Mouse (Mus musculus) kidney, adult 2 months (tissue): ENCODE measurements around the gene Ttpal. TPM values are rescaled to one million over a fixed set of nuclear protein-coding genes. Genes with fewer than 3 reads are reported as not detected.

Experiments
- DNase-seq: peaks from one replicate; pipeline ENCODE4 v3.0.0; 2021
- H3K27ac ChIP-seq: fragments of 200-500 bp; 2 replicates; pipeline ENCODE4 v1.5.1; 2012; ENCODE audit warnings: low read depth, low read length, control low read depth, inconsistent platforms; ENCODE audit not compliant: insufficient read depth
- H3K27me3 ChIP-seq: fragments of 200-500 bp; replicated peaks from 2 replicates; pipeline ENCODE4 v1.6.1; 2012; ENCODE audit warnings: mild to moderate bottlenecking, moderate library complexity, low read length, inconsistent platforms; ENCODE audit not compliant: control insufficient read depth, insufficient read depth
- H3K36me3 ChIP-seq: fragments of 200-500 bp; 2 replicates; pipeline ENCODE4 v1.6.1; 2012; ENCODE audit warnings: mild to moderate bottlenecking, moderate library complexity, low read length, inconsistent platforms; ENCODE audit not compliant: control insufficient read depth, insufficient read depth
- H3K4me1 ChIP-seq: fragments of 200-500 bp; 2 replicates; pipeline ENCODE4 v1.6.1; 2011; ENCODE audit warnings: low read length; ENCODE audit not compliant: control insufficient read depth, insufficient read depth
- H3K4me3 ChIP-seq: fragments of 200-500 bp; 2 replicates; pipeline ENCODE4 v1.5.1; 2011; ENCODE audit warnings: mild to moderate bottlenecking, low read depth, low read length, control low read depth; ENCODE audit not compliant: insufficient read depth
- CTCF ChIP-seq: fragments of 200-500 bp; conservative IDR thresholded peaks from 2 replicates; pipeline ENCODE4 v1.5.1; 2011; ENCODE audit warnings: low read depth, mild to moderate bottlenecking, control low read depth, low read length, moderate library complexity, mixed read lengths; ENCODE audit not compliant: insufficient read depth, insufficient read length
- POLR2A ChIP-seq: fragments of 200-500 bp; IDR thresholded peaks from one replicate; pipeline ENCODE4 v1.6.1; 2011; ENCODE audit warnings: low read depth, low read length, control low read depth
- WGBS: fragments of 180-500 bp; shearing (Covaris S2); methylation state at CpG from one replicate; pipeline ENCODE4 v1.1.7; 2018; 5-methylcytosine and 5-hydroxymethylcytosine counted together
- polyA plus RNA-seq: library from polyadenylated mRNA; depleted of rRNA; stranded (reverse); fragments of >200 nt; gene quantifications from 2 replicates; pipeline ENCODE4 v1.2.3, GENCODE M21; 2012

Ttpal gene
- polyA plus RNA-seq, 1 experiment = 11.3 TPM

- 81% methylated on average over 7 of the region's 7 CpGs for WGBS
- no peaks in the 10 kb centered on the region for H3K36me3 ChIP-seq
- no peak overlapping the region for H3K27ac ChIP-seq
- H3K4me1 ChIP-seq = peaks cover 15% of the 10 kb centered on the region
- DNase-seq = no peak
- H3K27me3 ChIP-seq = no peaks in the 10 kb centered on the region
- H3K4me3 ChIP-seq = no peak overlapping the region
- no peak for TF ChIP-seq CTCF
- no peak for TF ChIP-seq POLR2A
Observed at GRCm38 (mm10) chr2:163601066-163601465, 1.0 kb upstream of the Ttpal start.

DNA sequence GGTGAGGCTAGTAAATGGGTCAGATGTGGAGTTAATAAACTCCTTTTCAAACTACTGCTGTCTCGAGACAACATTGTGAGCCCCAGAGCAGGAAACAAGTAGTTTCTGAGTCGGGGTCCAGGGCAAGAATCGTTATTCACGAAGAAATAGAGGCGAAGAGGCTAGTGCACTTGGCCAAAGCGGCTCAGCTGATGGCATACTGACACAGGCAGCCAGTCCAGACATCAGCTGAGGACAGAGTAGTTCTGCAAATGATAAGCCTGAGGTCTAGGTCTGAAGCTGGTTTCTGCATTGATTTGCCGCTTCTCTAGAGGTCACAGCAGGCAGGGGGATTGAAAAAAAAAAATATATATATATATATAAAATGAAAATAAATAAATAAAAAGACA lies 408 bp upstream of the Ttpal start:
- DNase-seq = no peak
- Histone ChIP-seq H3K27ac (peak overlapping the region; percentile 6; the same call in 1 of the 2 replicates), H3K36me3 (no peaks in the 10 kb centered on the region), H3K27me3 (no peaks in the 10 kb centered on the region), H3K4me3 (peak overlapping the region; percentile 83; the same call in 1 of the 2 replicates), H3K4me1 (peaks cover 9% of the 10 kb centered on the region)
- no peak for TF ChIP-seq POLR2A
- no peak for TF ChIP-seq CTCF
- 64% methylated on average over 7 of the region's 7 CpGs for WGBS

- Histone ChIP-seq H3K36me3 (peaks cover 1% of the 10 kb centered on the region; the same call in 1 of the 2 replicates), H3K4me3 (no peak overlapping the region), H3K27ac (no peak overlapping the region), H3K27me3 (no peaks in the 10 kb centered on the region), H3K4me1 (peaks cover 3% of the 10 kb centered on the region; the same call in 1 of the 2 replicates)
- TF ChIP-seq POLR2A (no peak), CTCF (no peak)
- WGBS = 88% methylated on average over 7 of the region's 7 CpGs
- DNase-seq = no peak
Observed at GRCm38 (mm10) chr2:163606161-163606560, 4.0 kb downstream of the Ttpal start.

DNA sequence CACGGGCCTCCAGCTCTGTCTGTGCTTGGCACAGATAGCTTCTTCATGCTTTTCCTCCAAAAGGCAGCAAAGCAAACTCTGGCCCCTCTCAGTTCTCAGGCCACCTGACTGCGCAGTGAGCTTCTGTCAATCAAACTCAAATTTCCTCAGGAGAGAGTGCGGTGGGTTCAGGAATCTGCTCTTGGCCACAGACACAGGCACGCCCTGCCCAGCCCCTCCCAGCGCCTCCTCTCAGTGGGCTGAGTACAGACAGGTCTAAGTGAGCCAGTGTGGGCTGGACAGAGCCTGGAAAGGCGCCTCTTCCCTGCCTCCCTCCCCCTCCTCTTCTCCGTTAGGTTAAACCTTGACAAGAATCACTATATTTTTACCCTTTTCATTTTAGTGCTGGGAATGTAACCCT lies 5.9 kb downstream of the Ttpal start:
- no peaks in the 10 kb centered on the region for H3K4me1 ChIP-seq
- WGBS = 88% methylated on average over 7 of the region's 7 CpGs
- no peak overlapping the region for H3K4me3 ChIP-seq
- no peak for DNase-seq
- no peak overlapping the region for H3K27ac ChIP-seq
- no peaks in the 10 kb centered on the region for H3K27me3 ChIP-seq
- TF ChIP-seq CTCF = no peak
- no peak for TF ChIP-seq POLR2A
- peaks cover 1% of the 10 kb centered on the region; the same call in 1 of the 2 replicates for H3K36me3 ChIP-seq

- 89% methylated on average over 12 of the region's 12 CpGs for WGBS
- no peak overlapping the region for H3K27ac ChIP-seq
- H3K4me3 ChIP-seq = no peak overlapping the region
- no peak for DNase-seq
- no peaks in the 10 kb centered on the region for H3K4me1 ChIP-seq
- no peaks in the 10 kb centered on the region for H3K27me3 ChIP-seq
- TF ChIP-seq POLR2A (no peak), CTCF (no peak)
- peaks cover 1% of the 10 kb centered on the region; the same call in 1 of the 2 replicates for H3K36me3 ChIP-seq
Observed at GRCm38 (mm10) chr2:163609281-163609975, 7.3 kb downstream of the Ttpal start.

- WGBS = 77% methylated on average over 9 of the region's 9 CpGs
- Histone ChIP-seq H3K36me3 (peaks cover 1% of the 10 kb centered on the region; the same call in 1 of the 2 replicates), H3K4me1 (no peaks in the 10 kb centered on the region), H3K27me3 (no peaks in the 10 kb centered on the region), H3K27ac (no peak overlapping the region), H3K4me3 (no peak overlapping the region)
- TF ChIP-seq POLR2A (no peak), CTCF (no peak)
- DNase-seq = no peak
Observed at GRCm38 (mm10) chr2:163611176-163611575, 9.1 kb downstream of the Ttpal start.

- TF ChIP-seq CTCF (no peak), POLR2A (no peak)
- 95% methylated on average over 5 of the region's 5 CpGs for WGBS
- Histone ChIP-seq H3K4me3 (no peak overlapping the region), H3K4me1 (no peaks in the 10 kb centered on the region), H3K27me3 (no peaks in the 10 kb centered on the region), H3K27ac (no peak overlapping the region), H3K36me3 (no peaks in the 10 kb centered on the region; the same call in 1 of the 2 replicates)
- no peak for DNase-seq
Observed at GRCm38 (mm10) chr2:163613206-163613605, 11.1 kb downstream of the Ttpal start.
